8 mouse cellular contexts compared by ENCODE assay signal in the genomic region with DNA sequence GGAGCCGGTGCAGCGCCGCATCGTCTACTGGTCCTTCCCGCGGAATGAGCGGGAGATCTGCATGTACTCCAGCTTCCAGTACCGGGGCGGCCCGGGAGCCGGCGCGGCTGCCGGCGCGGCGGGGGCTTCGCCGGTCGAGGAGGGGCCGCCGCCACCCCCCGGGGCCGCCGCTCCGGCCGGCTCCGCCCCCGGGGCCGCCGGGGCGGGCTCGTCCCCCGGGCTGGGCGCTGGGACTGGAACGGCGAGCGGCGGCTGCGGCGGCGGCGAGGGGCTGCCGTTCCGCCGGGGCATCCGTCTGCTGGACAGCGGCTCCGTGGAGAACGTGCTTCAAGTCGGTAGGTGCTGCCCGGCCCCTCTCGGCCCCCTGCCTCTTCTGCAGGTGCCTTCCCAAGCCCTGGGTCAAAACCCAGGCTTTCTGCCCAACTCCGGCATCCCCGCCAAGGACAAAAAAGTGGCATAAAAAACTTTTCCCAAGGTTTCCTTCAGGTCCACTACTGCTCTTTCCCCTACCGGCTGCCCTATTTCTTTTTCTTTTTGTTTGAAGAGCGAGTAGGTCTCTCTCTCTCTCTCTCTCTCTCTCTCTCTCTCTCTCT. TPM values are rescaled to one million over a fixed set of nuclear protein-coding genes. Genes with fewer than 3 reads are reported as not detected.
DNase-seq lines count a peak whose midpoint lies in the region; ATAC-seq and TF ChIP-seq lines count a peak whose summit lies in the region.

No protein-coding gene starts in this region.

- peak overlapping the region; percentile 97 for H3K4me2 ChIP-seq in intestine, embryonic 15.5 days (replicated peaks)
- H3K4me2 ChIP-seq in neural tube, embryonic 13.5 days = peak overlapping the region; percentile 73

- H3K9me3 ChIP-seq in intestine, embryonic 15.5 days = no peaks in the 10 kb centered on the region
- H3K9me3 ChIP-seq in neural tube, embryonic 13.5 days = no peaks in the 10 kb centered on the region

- DNase-seq in spleen, adult 2 months (ENCODE audit: low read depth in 1 of 2, low spot score in 2 of 2) = peak in 1 of 2 experiments; percentile 4
- DNase-seq in spleen, adult 12 weeks (ENCODE audit: low spot score) = no peak
- DNase-seq in cerebellum, adult 2 months = peak; percentile 52 to 63
- peak; percentile 6 to 27 for DNase-seq in frontal cortex, postnatal 25 days (ENCODE audit: low spot score in 2 of 2)
- peak; percentile 24 for DNase-seq in liver, adult 2 months (ENCODE audit: extremely low read depth, low read depth, low spot score)
- DNase-seq in c-Kit-positive CD71-positive TER-119-positive erythroid progenitor cells, embryonic 14.5 days (ENCODE audit: low spot score) = no peak

- no peaks in the 10 kb centered on the region for H3K79me2 ChIP-seq in liver, adult 2 months (ENCODE audit: control insufficient read depth, insufficient read depth, low read length)

- ATAC-seq in intestine, embryonic 15.5 days = no peak; the same call in 1 of the 2 replicates
- peak; percentile 33 for ATAC-seq in neural tube, embryonic 13.5 days (ENCODE audit: low read depth)

- no peak overlapping the region for H3K27ac ChIP-seq in spleen, adult 2 months (ENCODE audit: insufficient read depth, low read length)
- H3K27ac ChIP-seq in cerebellum, adult 2 months (ENCODE audit: insufficient read depth, low read length) = peak overlapping the region; percentile 49; the same call in 1 of the 2 replicates
- H3K27ac ChIP-seq in intestine, embryonic 15.5 days = peak overlapping the region; percentile 78; the same call in 1 of the 2 replicates
- no peak overlapping the region for H3K27ac ChIP-seq in liver, adult 2 months (replicated peaks; ENCODE audit: insufficient read depth, low read depth, low read length)
- H3K27ac ChIP-seq in neural tube, embryonic 13.5 days (replicated peaks) = peak overlapping the region; percentile 99

- H3K9ac ChIP-seq in intestine, embryonic 15.5 days = peak overlapping the region; percentile 77
- H3K9ac ChIP-seq in liver, adult 2 months (ENCODE audit: low read depth, low read length) = peak overlapping the region; percentile 94
- peak overlapping the region; percentile 97 for H3K9ac ChIP-seq in neural tube, embryonic 13.5 days

- no peak for TF ChIP-seq CTCF in spleen, adult 2 months (IDR thresholded peaks at IDR 0.05; ENCODE audit: extremely low read depth, insufficient read depth, insufficient read length, insufficient replicate concordance)
- TF ChIP-seq CTCF in cerebellum, adult 2 months (IDR thresholded peaks at IDR 0.05; ENCODE audit: borderline replicate concordance, insufficient read depth, low read depth, low read length) = no peak
- TF ChIP-seq CTCF in liver, adult 2 months (IDR thresholded peaks at IDR 0.05; ENCODE audit: low read depth, low read length) = no peak

- H3K36me3 ChIP-seq in spleen, adult 2 months (ENCODE audit: control insufficient read depth, insufficient read depth, low read length) = no peaks in the 10 kb centered on the region
- H3K36me3 ChIP-seq in intestine, embryonic 15.5 days = no peaks in the 10 kb centered on the region
- H3K36me3 ChIP-seq in liver, adult 2 months (ENCODE audit: control insufficient read depth, insufficient read depth, low read length) = no peaks in the 10 kb centered on the region
- no peaks in the 10 kb centered on the region for H3K36me3 ChIP-seq in neural tube, embryonic 13.5 days

- WGBS in spleen, adult 2 months = 5% methylated on average over 52 of the region's 57 CpGs
- WGBS in cerebellum, adult 2 months = 1% methylated on average over 57 of the region's 57 CpGs
- under 1% methylated on average over 39 of the region's 57 CpGs for WGBS in intestine, embryonic 15.5 days
- under 1% methylated on average over 54 of the region's 57 CpGs for WGBS in liver, adult 2 months
- WGBS in neural tube, embryonic 13.5 days = under 1% methylated on average over 43 of the region's 57 CpGs

- H3K4me1 ChIP-seq in spleen, adult 2 months (ENCODE audit: control insufficient read depth, insufficient read depth, insufficient read length) = peaks cover 2% of the 10 kb centered on the region; the same call in 1 of the 2 replicates
- H3K4me1 ChIP-seq in cerebellum, adult 2 months (ENCODE audit: control insufficient read depth, insufficient read depth, low read length) = no peaks in the 10 kb centered on the region
- H3K4me1 ChIP-seq in intestine, embryonic 15.5 days (replicated peaks) = 0 out of 2 replicates have a peak, but pooled peaks cover 6% of the 10 kb centered on the region
- H3K4me1 ChIP-seq in liver, adult 2 months (ENCODE audit: control insufficient read depth, insufficient read depth, low read length) = no peaks in the 10 kb centered on the region; the same call in 1 of the 2 replicates
- H3K4me1 ChIP-seq in neural tube, embryonic 13.5 days (replicated peaks) = peaks cover 12% of the 10 kb centered on the region

- TF ChIP-seq POLR2A in spleen, adult 2 months (IDR thresholded peaks at IDR 0.05; ENCODE audit: low read depth, low read length) = no peak
- TF ChIP-seq POLR2A in cerebellum, adult 2 months (IDR thresholded peaks at IDR 0.05; ENCODE audit: borderline replicate concordance, insufficient read depth, low read length) = no peak
- TF ChIP-seq POLR2A in liver, adult 2 months (IDR thresholded peaks at IDR 0.05; ENCODE audit: extremely low read depth, insufficient read depth, low read length) = no peak

- H3K27me3 ChIP-seq in spleen, adult 2 months (ENCODE audit: control insufficient read depth, insufficient read depth, low read length) = peaks cover 21% of the 10 kb centered on the region
- H3K27me3 ChIP-seq in cerebellum, adult 2 months (ENCODE audit: control insufficient read depth, insufficient read depth, low read length) = no peaks in the 10 kb centered on the region
- H3K27me3 ChIP-seq in intestine, embryonic 15.5 days (replicated peaks) = peaks cover 5% of the 10 kb centered on the region; the same call in 1 of the 2 replicates
- H3K27me3 ChIP-seq in liver, adult 2 months (ENCODE audit: control insufficient read depth, insufficient read depth, low read length) = no peaks in the 10 kb centered on the region
- no peaks in the 10 kb centered on the region for H3K27me3 ChIP-seq in neural tube, embryonic 13.5 days

- H3K4me3 ChIP-seq in spleen, adult 2 months (ENCODE audit: extremely low read depth, insufficient read depth, insufficient read length) = peak overlapping the region; percentile 60
- peak overlapping the region; percentile 82 for H3K4me3 ChIP-seq in cerebellum, adult 2 months (replicated peaks; ENCODE audit: insufficient read depth, low read depth, low read length)
- H3K4me3 ChIP-seq in intestine, embryonic 15.5 days (replicated peaks) = peak overlapping the region; percentile 94
- H3K4me3 ChIP-seq in liver, adult 2 months (ENCODE audit: insufficient read depth, low read depth, low read length) = peak overlapping the region; percentile 89
- H3K4me3 ChIP-seq in neural tube, embryonic 13.5 days = peak overlapping the region; percentile 91

RNA-seq across cellular contexts. Expression of a gene that starts 0.6 kb away (rescaled TPM):
- 0.07 TPM in 2 replicates for polyA plus RNA-seq in spleen, adult 2 months (2012; rRNA removed)
- polyA plus RNA-seq in cerebellum, adult 2 months (2012; rRNA removed) = 10.2 TPM in 2 replicates
- polyA plus RNA-seq in intestine, embryonic 15.5 days (2015; fragmentation: Nextera tagmentation; extraction: Ambion mirVana) = 1.1 and 1.2 TPM in 2 replicates
- 0.65 and 0.87 TPM in 2 replicates for total RNA-seq in liver, adult 2 months (2014; rRNA removed)
- 1.1 and 1.2 TPM in 2 replicates for polyA plus RNA-seq in liver, adult 2 months (2012; rRNA removed)
- 7.7 and 8.1 TPM in 2 replicates for polyA plus RNA-seq in neural tube, embryonic 13.5 days (2015; fragmentation: Nextera tagmentation; extraction: Ambion mirVana)

RNA-seq across cellular contexts. Expression of a gene that starts 56.3 kb away (rescaled TPM):
- polyA plus RNA-seq in spleen, adult 2 months (2012; rRNA removed) = 0.22 and 0.27 TPM in 2 replicates
- 1.7 and 2.1 TPM in 2 replicates for polyA plus RNA-seq in cerebellum, adult 2 months (2012; rRNA removed)
- 1.4 and 2.2 TPM in 2 replicates for polyA plus RNA-seq in intestine, embryonic 15.5 days (2015; fragmentation: Nextera tagmentation; extraction: Ambion mirVana)
- total RNA-seq in liver, adult 2 months (2014; rRNA removed) = 0.18 TPM in 1 of 2 replicates, not detected in the other
- 0.11 and 0.15 TPM in 2 replicates for polyA plus RNA-seq in liver, adult 2 months (2012; rRNA removed)
- polyA plus RNA-seq in neural tube, embryonic 13.5 days (2015; fragmentation: Nextera tagmentation; extraction: Ambion mirVana) = 1.2 and 2.7 TPM in 2 replicates

Comparison
In these comparisons a context has a peak if more than half of its experiments do, and no peak if none do; other contexts are left out.
1. DNase-seq: peak in cerebellum, adult 2 months (2 of 2), frontal cortex, postnatal 25 days (2 of 2) and liver, adult 2 months (single experiment); none in spleen, adult 12 weeks (single experiment) and c-Kit-positive CD71-positive TER-119-positive erythroid progenitor cells, embryonic 14.5 days (single experiment).
2. H3K27ac ChIP-seq: peak in cerebellum, adult 2 months (single experiment), intestine, embryonic 15.5 days (single experiment) and neural tube, embryonic 13.5 days (single experiment); none in spleen, adult 2 months (single experiment) and liver, adult 2 months (single experiment).
3. Peak in every context shown above with its lines, with median percentiles within 50 percentile points of each other: H3K4me3 ChIP-seq and H3K9ac ChIP-seq.